Mouse (Mus musculus): Measurements from ENCODE around the gene Tssk2. TPM values are rescaled to one million over a fixed set of nuclear protein-coding genes. Genes with fewer than 3 reads are reported as not detected.

Tssk2 gene
- total RNA-seq (2021) = not detected
- long read RNA-seq = 0 reads

GRCm38 (mm10) chr16:17898462-17898861 is at the start of gene Tssk2, which contains the start of gene Dgcr2:
TSS of gene Tssk2 (plus strand) at chr16:17898637.
TSS of gene Dgcr2 (minus strand) at chr16:17898562.
- no peak for DNase-seq (ENCODE audit: low spot score in 2 of 2)

DNA sequence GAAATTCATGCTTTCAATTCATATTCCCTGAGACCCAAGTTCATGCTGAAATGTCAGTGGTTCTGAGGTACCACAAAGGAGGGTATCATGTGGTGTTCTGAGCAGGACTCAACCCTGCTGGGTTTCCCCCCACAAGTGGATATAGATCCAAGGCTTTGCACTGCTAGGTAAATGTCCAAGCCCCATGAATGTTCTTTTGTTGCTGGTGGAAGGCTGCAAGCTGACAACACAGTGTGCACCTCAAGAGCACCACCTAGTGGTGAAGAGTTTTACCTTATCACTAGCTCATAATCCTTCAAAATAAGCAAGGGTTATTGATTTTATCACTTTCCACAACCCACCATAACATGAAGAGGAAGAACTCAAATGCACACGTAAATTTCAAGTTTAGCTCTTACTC is 49.5 kb upstream of the Tssk2 start:
- peak in 1 of 2 experiments; percentile 84 for DNase-seq (ENCODE audit: low spot score in 2 of 2)

GRCm38 (mm10) chr16:17849486-17849885 is 49.0 kb upstream of the Tssk2 start:
- no peak for DNase-seq (ENCODE audit: low spot score in 2 of 2)

DNA sequence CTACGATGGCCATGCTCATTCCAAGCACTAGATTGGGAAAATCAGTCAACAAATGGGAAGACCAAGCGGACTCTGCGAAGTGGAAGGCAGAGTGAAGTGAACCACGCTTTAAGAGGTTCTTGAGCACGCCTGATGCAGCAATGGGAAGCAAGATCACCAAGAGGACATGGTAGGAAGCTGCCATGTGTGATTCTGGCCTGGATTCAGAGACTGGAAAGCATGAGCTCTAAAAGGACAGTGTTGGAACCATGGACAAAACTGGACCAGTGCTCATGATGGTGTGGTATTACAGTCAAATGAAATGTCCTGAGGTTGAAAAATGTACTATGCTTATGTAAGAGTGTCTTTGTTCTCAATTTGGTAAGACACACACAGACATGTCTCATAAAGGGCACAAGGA is 47.1 kb upstream of the Tssk2 start:
- DNase-seq (ENCODE audit: low spot score in 2 of 2) = no peak

DNA sequence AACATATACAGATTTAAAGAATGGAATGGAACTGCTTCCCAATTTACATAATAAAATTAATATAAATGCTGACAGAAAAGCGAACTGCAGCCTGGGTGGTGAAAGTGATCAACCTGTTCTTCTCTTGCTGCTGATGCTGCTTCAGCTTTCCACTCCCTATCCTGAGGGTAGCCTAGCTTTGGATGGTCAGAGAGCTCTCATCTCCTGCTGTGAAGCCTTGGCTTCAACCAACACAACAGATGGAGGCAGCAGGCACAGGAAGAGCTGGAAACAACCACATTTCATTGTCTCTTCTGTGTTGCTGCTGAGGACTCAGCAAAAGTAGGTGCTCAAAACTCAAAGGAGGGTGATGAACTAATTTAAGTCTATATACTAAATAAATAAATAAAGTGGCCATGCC is 46.6 kb upstream of the Tssk2 start:
- DNase-seq (ENCODE audit: low spot score in 2 of 2) = peak in 1 of 2 experiments; percentile 37

- no peak for DNase-seq (ENCODE audit: low spot score in 2 of 2)
Observed at GRCm38 (mm10) chr16:17853263-17853662, 45.2 kb upstream of the Tssk2 start.

- no peak for DNase-seq (ENCODE audit: low spot score in 2 of 2)
Observed at GRCm38 (mm10) chr16:17857157-17857556, 41.3 kb upstream of the Tssk2 start.

GRCm38 (mm10) chr16:17858592-17858991 is 39.8 kb upstream of the Tssk2 start:
- DNase-seq (ENCODE audit: low spot score in 2 of 2) = no peak

DNA sequence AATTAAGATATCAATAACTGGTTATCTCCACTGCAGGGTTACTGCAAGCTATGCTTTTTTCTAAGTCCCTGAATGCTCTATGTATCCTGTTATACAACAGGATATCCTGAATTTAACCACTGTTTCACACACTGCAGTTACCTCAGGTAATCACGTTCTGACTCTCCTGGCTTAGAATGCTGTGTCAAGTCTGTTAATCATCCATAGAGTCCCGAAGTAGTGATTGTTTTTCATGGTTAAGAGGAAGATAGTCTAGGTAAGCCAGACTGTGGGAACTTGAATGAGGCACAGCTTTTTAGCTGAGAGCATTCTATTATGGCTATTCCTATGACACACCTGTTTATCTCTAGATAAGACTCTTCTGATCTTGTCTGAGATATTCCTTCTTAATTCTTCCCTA is 33.1 kb upstream of the Tssk2 start:
- DNase-seq (ENCODE audit: low spot score in 2 of 2) = no peak

GRCm38 (mm10) chr16:17865770-17866169 is 32.7 kb upstream of the Tssk2 start:
- no peak for DNase-seq (ENCODE audit: low spot score in 2 of 2)

GRCm38 (mm10) chr16:17871248-17871647 is 27.2 kb upstream of the Tssk2 start:
- DNase-seq (ENCODE audit: low spot score in 2 of 2) = no peak

DNA sequence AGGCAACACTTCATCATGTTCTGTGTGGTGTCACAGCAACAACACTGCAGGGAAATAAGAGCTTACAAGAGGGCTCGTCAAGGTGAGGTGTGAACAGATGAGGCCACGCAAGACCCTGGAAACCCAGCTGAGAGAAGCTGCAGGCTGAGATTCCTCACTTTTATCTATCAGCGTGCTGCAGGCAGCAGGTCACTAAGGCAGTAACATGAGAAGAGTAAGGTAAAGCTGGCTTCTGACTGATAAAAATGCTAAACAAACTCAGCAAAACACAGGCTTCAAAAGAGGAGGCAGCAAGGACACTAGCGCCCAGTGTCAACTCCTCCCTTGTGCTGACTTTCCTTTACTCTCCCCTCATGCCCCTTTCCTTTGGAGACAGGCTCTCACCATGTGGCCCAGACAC is 25.4 kb upstream of the Tssk2 start:
- DNase-seq (ENCODE audit: low spot score in 2 of 2) = no peak

GRCm38 (mm10) chr16:17875174-17875573 is 23.3 kb upstream of the Tssk2 start:
- no peak for DNase-seq (ENCODE audit: low spot score in 2 of 2)

DNA sequence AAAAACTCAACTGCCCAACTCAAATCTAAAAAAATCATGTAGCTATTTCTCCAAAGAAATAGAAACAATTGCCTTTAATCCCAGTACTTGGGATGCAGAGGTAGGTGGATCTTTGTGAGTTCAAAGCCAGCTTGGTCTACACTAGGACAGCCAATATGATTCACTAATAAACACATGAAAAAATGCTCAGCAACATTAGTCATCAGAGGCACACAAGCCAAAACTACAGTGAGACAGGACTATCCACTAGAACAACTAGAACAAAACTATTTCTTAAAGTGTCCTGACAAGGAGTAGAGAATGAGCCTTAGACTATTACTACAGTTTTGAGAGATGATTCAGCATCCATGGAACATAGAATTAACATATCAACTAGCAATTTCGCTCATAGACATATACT is 22.3 kb upstream of the Tssk2 start:
- DNase-seq (ENCODE audit: low spot score in 2 of 2) = no peak

GRCm38 (mm10) chr16:17879571-17879970 is 18.9 kb upstream of the Tssk2 start:
- DNase-seq (ENCODE audit: low spot score in 2 of 2) = no peak

DNA sequence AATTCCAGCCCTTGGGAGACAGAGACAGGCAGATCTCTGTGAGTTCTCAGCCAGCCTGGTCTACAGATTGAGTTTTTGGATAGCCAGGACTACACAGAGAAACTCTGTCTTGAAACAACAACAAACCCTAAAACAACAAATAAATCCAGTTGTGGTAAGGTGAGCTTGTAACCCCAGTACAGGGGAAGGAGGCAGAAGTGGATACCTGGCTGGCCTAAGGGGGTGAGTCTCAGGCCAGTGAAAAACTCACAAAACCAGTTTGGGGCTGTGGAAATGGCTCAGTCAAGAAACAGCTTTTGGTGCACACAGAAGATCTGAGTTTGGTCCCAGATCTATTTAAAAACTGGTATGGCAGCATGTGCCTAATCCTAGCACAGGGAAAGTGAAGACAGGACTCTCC is 16.2 kb upstream of the Tssk2 start:
- no peak for DNase-seq (ENCODE audit: low spot score in 2 of 2)

DNA sequence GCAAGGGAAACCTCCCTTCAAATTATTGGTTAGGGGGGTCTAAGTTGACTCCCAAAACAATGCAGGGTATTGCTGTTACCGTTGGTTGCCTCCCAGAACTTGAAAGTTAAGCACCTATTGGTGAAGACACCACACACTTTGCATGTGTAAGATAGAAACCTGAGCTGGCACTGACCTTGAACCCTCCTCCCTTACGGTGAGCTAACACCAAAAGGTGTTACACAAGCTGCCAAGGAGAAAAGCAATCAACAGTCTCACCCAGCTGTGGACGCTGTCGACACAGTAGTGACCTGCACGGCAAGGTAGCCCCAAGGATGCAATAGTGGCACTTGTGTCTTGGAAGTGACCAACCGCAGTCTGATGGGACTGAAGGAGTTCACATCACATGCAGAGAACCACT is 14.3 kb upstream of the Tssk2 start:
- no peak for DNase-seq (ENCODE audit: low spot score in 2 of 2)

DNA sequence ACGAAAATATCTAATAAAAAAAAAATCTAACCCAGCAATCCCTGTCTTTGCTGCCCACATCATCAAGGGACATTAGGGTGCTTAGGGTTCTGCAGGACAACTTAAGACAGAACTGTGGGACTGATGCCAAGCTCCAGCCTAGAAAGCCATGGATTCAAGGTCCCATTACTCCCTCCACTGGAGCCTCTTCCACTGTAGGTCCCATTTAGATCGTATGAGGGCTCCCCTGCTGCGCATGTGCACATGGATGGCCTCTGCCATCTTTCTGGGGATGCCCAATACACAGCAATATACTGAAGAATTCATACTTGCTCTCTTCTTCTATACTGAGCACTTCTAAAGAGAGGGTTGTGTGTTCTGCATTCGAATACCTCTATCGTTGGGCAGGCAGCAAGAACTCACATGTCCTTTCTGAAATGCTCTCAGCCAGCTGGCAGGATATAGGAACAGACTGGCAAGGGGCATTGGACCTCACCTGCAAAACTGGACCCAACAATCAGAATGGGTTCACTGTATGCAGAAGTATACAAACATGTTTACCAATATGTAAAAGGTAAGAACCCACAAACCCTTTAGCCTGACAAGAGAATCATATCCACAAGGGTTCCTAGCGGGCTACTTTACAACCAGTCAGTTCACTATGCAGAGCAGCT is 8.6 kb upstream of the Tssk2 start:
- DNase-seq (ENCODE audit: low spot score in 2 of 2) = no peak

GRCm38 (mm10) chr16:17890342-17890727 is 8.1 kb upstream of the Tssk2 start:
- no peak for DNase-seq (ENCODE audit: low spot score in 2 of 2)

DNA sequence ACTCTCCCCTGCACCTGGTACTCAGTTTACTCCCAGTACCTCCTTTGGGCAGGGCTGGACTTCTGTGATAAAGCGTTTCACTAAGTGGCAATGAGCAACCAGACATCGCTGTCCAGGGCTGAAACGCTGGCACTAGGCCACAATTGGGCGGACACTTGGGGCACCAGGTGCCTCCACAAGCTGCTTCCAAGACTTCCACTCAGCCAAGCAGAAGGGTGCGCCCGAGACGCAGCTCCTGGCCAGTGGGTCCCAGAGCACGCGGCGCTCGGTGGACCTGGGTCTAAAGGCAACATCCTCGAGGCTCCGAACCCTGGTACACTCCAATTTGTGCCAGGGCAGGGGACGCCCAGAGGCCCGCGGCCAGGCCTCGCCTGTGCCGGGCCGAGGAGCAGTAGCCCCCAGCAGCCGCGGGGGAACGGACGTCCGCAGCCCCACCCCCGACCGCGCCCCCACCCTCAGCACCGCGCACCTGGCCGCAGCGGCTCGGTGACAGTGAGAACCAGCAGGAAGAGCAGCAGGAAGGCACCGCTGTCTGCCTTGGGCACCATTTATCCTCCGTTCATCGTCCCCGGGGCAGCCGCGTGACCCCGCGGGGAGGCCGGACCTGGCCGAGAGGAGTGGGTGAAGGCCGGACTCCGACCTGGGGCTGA is 7.4 kb upstream of the Tssk2 start:
- DNase-seq (ENCODE audit: low spot score in 2 of 2) = peak; percentile 20 to 48

DNA sequence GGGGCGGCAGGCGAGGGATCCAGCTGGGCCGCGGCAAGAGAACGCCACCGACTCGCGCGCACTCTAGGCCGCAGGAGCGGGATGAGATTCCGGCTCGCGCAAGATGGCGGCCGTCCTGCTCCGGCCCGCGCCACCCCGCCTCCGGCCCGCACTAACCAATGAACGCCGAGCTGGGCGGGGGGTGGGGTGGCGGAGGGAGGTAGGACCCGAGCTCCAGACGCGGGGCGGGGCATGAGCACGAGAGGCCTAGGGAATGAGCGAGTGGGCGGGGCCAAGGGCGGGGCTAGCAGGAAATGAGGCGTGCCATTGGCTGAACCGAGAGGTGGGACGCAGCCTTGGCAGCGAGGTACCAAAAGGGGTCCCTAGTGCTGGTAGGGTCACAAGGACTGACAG is 6.9 kb upstream of the Tssk2 start, which contains the start of gene Gm20518:
TSS of gene Gm20518 (minus strand) at position 105 of the 393 bp plus-strand sequence.
- DNase-seq (ENCODE audit: low spot score in 2 of 2) = peak; percentile 98 to 99

DNA sequence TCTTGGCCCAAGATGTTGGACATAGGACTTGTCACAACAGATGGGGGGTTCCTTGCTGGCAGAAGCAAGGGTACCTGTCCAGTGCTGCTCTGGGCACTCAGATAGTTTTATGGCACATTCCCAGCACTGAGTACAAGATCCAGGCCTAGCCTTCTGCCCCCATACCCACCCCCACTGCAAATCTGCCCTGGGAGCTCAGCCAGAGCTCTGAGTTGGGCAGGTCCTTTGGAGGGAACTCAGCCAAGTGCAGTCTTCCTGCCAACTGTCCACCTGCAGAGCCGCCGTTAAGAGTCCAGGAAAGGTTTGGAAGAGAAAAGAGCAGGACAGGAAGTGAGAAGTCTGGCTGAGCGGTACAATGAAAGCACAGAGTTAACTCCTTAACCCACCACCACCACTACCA is 5.8 kb upstream of the Tssk2 start:
- DNase-seq (ENCODE audit: low spot score in 2 of 2) = no peak

GRCm38 (mm10) chr16:17893923-17894322 is 4.5 kb upstream of the Tssk2 start, which contains the start of gene Tssk1:
TSS of gene Tssk1 (plus strand) at chr16:17894223.
- DNase-seq (ENCODE audit: low spot score in 2 of 2) = no peak

Data from layer of hippocampus, adult 18-20 months (tissue).